Mouse (Mus musculus): Measurements from ENCODE around the gene Mrpl24.
"Not testable (repeated sequence)": the region's sequence is repeated elsewhere in the genome, so short reads cannot be mapped to it uniquely, and the experiment has no call there.

The Mrpl24 gene

GRCm38 (mm10) chr3:87919336-87920108 lies at the start of gene Mrpl24:
Gene Mrpl24, plus strand, starts transcription at chr3:87919506.
- peak; percentile 48 to 57 for DNase-seq

- DNase-seq: no peak
Observed at GRCm38 (mm10) chr3:87877730-87878129, 41.6 kb upstream of the Mrpl24 start.

GRCm38 (mm10) chr3:87884291-87884690 lies 35.0 kb upstream of the Mrpl24 start:
- DNase-seq: no peak

GRCm38 (mm10) chr3:87884708-87885251 lies 34.5 kb upstream of the Mrpl24 start:
- DNase-seq: peak; percentile 30 to 42

- peak; percentile 77 to 84 for DNase-seq
Observed at GRCm38 (mm10) chr3:87885281-87886003, 33.9 kb upstream of the Mrpl24 start, which contains the start of gene Prcc. Gene Prcc, minus strand, starts transcription at chr3:87885608.

GRCm38 (mm10) chr3:87886004-87886365 lies 33.3 kb upstream of the Mrpl24 start:
- DNase-seq: peak; percentile 44 to 52

- no peak for DNase-seq
Observed at GRCm38 (mm10) chr3:87886416-87886815, 32.9 kb upstream of the Mrpl24 start.

- DNase-seq: not testable (repeated sequence)
Observed at GRCm38 (mm10) chr3:87887400-87887799, 31.9 kb upstream of the Mrpl24 start.

GRCm38 (mm10) chr3:87891481-87891880 lies 27.8 kb upstream of the Mrpl24 start:
- DNase-seq: no peak

GRCm38 (mm10) chr3:87893367-87893905 lies 25.9 kb upstream of the Mrpl24 start:
- no peak for DNase-seq

GRCm38 (mm10) chr3:87899266-87899665 lies 20.0 kb upstream of the Mrpl24 start:
- no peak for DNase-seq

GRCm38 (mm10) chr3:87899776-87900175 lies 19.5 kb upstream of the Mrpl24 start:
- DNase-seq: no peak

- no peak for DNase-seq
Observed at GRCm38 (mm10) chr3:87901036-87901624, 18.2 kb upstream of the Mrpl24 start.

GRCm38 (mm10) chr3:87901959-87902358 lies 17.3 kb upstream of the Mrpl24 start:
- DNase-seq: not testable (repeated sequence)

GRCm38 (mm10) chr3:87903821-87904220 lies 15.5 kb upstream of the Mrpl24 start:
- no peak for DNase-seq

- DNase-seq: peak; percentile 90
Observed at GRCm38 (mm10) chr3:87905880-87906485, 13.3 kb upstream of the Mrpl24 start, which contains the start of gene Hdgf. Gene Hdgf, plus strand, starts transcription at chr3:87906321.

GRCm38 (mm10) chr3:87906601-87906980 lies 12.7 kb upstream of the Mrpl24 start:
- no peak for DNase-seq

- peak in 1 of 2 experiments; percentile 24 for DNase-seq
Observed at GRCm38 (mm10) chr3:87906981-87907857, 12.1 kb upstream of the Mrpl24 start.

GRCm38 (mm10) chr3:87907906-87908305 lies 11.4 kb upstream of the Mrpl24 start:
- peak in 1 of 2 experiments; percentile 1 for DNase-seq

GRCm38 (mm10) chr3:87909381-87909780 lies 9.9 kb upstream of the Mrpl24 start:
- DNase-seq: peak in 1 of 2 experiments; percentile 0

- peak in 1 of 2 experiments; percentile 1 for DNase-seq
Observed at GRCm38 (mm10) chr3:87909874-87910273, 9.4 kb upstream of the Mrpl24 start.
